Mouse (Mus musculus) forebrain, postnatal 0 days (tissue): ENCODE data around the gene Ggcx. TPM values are rescaled to one million over a fixed set of nuclear protein-coding genes. Genes with fewer than 3 reads are reported as not detected.
"Not testable (repeated sequence)": the region's sequence is repeated elsewhere in the genome, so short reads cannot be mapped to it uniquely, and the experiment has no call there.

Experiments used
- ATAC-seq: fragments of 200-750 bp; cut with Nextera tagmentation; 2 replicates; pipeline ENCODE4 v1.8.0; 2017; ENCODE audit warnings: mild to moderate bottlenecking, moderate library complexity
- DNase-seq: peaks from one replicate; pipeline ENCODE4 v3.0.0-alpha.2; 2015
- H3K27ac ChIP-seq: fragments of 300-500 bp; sonication (generic); 2 replicates; pipeline ENCODE4 v1.5.1; 2014; ENCODE audit warnings: low read depth, mild to moderate bottlenecking, antibody characterized with exemption, low read length, moderate library complexity, mixed read lengths
- H3K27me3 ChIP-seq: fragments of 300-500 bp; sonication (generic); 2 replicates; pipeline ENCODE4 v1.6.1; 2014; ENCODE audit warnings: mild to moderate bottlenecking, low read length, mixed read lengths; ENCODE audit not compliant: insufficient read depth
- H3K36me3 ChIP-seq: fragments of 300-500 bp; sonication (generic); 2 replicates; pipeline ENCODE4 v1.6.1; 2014; ENCODE audit warnings: mild to moderate bottlenecking, moderate library complexity; ENCODE audit not compliant: insufficient read depth
- H3K4me1 ChIP-seq: fragments of 300-500 bp; sonication (generic); 2 replicates; pipeline ENCODE4 v1.6.1; 2014; ENCODE audit warnings: antibody characterized with exemption; ENCODE audit not compliant: insufficient read depth
- H3K4me2 ChIP-seq: fragments of 300-500 bp; sonication (generic); 2 replicates; pipeline ENCODE4 v1.6.1; 2014; ENCODE audit warnings: low read depth, mild to moderate bottlenecking, moderate library complexity
- H3K4me3 ChIP-seq: fragments of 300-500 bp; sonication (generic); 2 replicates; pipeline ENCODE4 v1.5.1; 2014; ENCODE audit warnings: low read depth, low read length, mixed read lengths
- H3K9ac ChIP-seq: fragments of 300-500 bp; sonication (generic); 2 replicates; pipeline ENCODE4 v1.6.1; 2014; ENCODE audit warnings: mild to moderate bottlenecking
- H3K9me3 ChIP-seq: fragments of 300-500 bp; sonication (generic); 2 replicates; pipeline ENCODE4 v1.6.1; 2016; ENCODE audit warnings: low read length
- CTCF ChIP-seq: sonication (generic); IDR thresholded peaks from 2 replicates; pipeline ENCODE4 v1.5.1; 2016; ENCODE audit warnings: antibody characterized with exemption, control low read depth, low read depth
- WGBS: fragments of 180-500 bp; shearing (Covaris S2); extraction: QIAGEN DNeasy Blood & Tissue Kit; methylation state at CpG from one replicate; pipeline ENCODE4 v1.1.7; 2014; 5-methylcytosine and 5-hydroxymethylcytosine counted together
- polyA plus RNA-seq: library from polyadenylated mRNA; unstranded; fragments of >200 nt; fragmentation: Nextera tagmentation; extraction: Ambion mirVana; gene quantifications from 2 replicates; pipeline ENCODE4 v1.2.1, GENCODE M21; 2015
- total RNA-seq: library from RNA; depleted of rRNA; stranded (reverse); fragments of >200 nt; gene quantifications from 2 replicates; pipeline ENCODE4 v1.2.3, GENCODE M21; 2014; rRNA removed

Gene Ggcx
- total and polyA plus RNA-seq, 2 experiments from 2014 or later, result 9.9 to 25.3 TPM

DNA sequence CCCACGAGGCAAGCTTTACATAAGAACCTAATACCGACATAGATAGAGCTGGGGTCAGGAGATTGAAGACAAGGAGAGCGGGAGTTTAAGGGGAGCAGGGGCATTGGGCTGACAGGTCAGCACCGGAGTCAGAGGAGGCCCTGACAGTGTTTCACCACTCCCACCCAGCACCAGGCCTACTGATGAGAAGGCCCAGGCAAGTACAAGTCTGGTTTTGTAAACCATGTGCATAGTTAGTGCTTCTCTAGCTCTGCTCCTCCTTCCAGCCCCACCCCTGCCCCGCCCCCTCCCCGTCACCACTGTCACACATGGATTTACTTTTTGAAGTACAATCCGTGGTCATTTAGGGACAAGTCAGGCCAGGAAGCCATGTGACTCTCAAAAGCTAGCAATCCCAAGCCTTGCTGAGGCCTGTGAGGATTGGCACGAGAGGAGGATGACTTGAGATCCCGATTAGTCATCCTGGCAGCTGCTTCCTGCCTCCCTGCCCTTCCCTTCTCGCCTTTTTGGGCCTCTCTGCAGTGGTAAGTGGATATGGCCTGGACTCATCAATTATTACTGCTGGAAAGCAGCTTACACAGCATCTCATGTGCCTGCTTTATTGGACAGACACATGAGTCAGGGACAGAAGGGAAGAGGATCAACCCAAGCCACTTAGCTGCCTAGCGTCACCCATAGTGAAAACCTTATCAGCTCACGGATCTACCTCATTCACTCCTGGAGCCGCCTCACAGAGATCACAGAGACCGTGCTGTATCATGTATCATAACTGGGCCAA, 59.3 kb downstream of the Ggcx start:
- 73% methylated on average over 14 of the region's 14 CpGs for WGBS
- DNase-seq (no peak), ATAC-seq (no peak)
- Histone ChIP-seq H3K4me1 (no peaks in the 10 kb centered on the region), H3K9ac (no peak overlapping the region), H3K36me3 (no peaks in the 10 kb centered on the region), H3K9me3 (no peaks in the 10 kb centered on the region), H3K27me3 (no peaks in the 10 kb centered on the region), H3K4me2 (no peak overlapping the region), H3K4me3 (no peak overlapping the region), H3K27ac (no peak overlapping the region)
- TF ChIP-seq CTCF, result no peak

DNA sequence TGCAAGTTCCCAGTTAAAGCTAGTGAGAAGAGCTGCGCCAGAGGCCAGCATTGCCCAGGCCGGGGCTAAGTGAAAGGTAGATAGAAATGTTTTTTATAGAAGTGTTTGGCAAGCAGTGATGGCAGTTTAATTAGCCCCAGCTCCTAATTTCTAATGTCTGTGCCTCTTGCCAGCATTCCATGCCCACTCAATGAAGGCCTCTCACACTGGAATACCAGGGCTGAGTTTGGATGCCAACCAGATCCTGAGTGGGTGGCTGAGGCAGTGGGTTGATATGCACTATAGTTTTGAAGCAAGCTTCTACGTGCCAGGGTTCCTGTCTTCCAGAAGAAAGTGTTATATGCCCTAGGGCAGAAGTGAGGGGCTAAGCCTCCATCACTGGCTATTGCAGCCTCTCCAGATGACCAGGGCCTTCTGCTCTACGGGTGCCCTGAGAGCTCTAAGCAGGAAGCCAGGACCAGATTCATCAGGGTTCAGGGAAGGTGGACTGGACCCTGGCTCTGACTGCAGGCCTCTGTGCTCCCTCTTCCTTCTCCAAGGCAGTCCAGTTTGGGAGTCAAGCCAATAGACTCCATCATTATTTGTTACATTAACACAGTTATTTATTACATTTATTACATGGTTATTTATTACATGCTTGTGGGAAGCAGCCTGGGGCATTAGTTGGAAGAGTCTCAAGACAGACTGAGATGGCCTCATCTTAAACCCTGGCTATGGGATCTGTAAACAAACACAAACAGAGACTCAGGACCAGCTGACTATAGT, 61.3 kb downstream of the Ggcx start:
- H3K9me3 ChIP-seq, result no peaks in the 10 kb centered on the region
- no peak overlapping the region for H3K4me3 ChIP-seq
- no peaks in the 10 kb centered on the region for H3K36me3 ChIP-seq
- no peak for TF ChIP-seq CTCF
- DNase-seq (peak; percentile 13), ATAC-seq (no peak)
- no peak overlapping the region for H3K27ac ChIP-seq
- H3K27me3 ChIP-seq, result no peaks in the 10 kb centered on the region
- H3K4me2 ChIP-seq, result no peak overlapping the region
- H3K4me1 ChIP-seq, result no peaks in the 10 kb centered on the region
- no peak overlapping the region for H3K9ac ChIP-seq
- WGBS, result 58% methylated on average over 4 of the region's 4 CpGs

DNA sequence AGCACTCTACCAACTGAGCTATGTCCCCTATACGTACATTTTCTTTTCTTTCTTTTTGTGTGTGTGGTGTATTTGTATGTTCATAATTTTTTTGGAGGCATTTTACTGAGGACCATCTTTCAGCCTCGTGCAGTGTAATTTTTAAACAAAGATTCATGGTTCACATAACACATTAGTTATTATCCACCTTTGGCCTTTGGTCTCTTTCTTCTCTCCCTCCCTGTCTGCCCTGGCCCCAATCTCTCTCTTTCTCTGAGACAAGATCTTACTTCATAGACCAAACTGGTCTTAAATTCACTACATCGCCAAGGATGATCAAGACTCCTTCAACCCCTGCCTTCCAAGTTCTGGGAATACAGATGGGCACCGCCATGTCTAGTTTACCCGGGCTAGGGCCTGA, 62.7 kb downstream of the Ggcx start:
- TF ChIP-seq CTCF, result no peak
- no peaks in the 10 kb centered on the region for H3K27me3 ChIP-seq
- H3K4me1 ChIP-seq, result no peaks in the 10 kb centered on the region
- DNase-seq (no peak), ATAC-seq (no peak)
- H3K9ac ChIP-seq, result no peak overlapping the region
- H3K36me3 ChIP-seq, result no peaks in the 10 kb centered on the region
- no peaks in the 10 kb centered on the region for H3K9me3 ChIP-seq
- H3K4me2 ChIP-seq, result no peak overlapping the region
- H3K27ac ChIP-seq, result no peak overlapping the region
- 91% methylated on average over 5 of the region's 5 CpGs for WGBS
- H3K4me3 ChIP-seq, result no peak overlapping the region

DNA sequence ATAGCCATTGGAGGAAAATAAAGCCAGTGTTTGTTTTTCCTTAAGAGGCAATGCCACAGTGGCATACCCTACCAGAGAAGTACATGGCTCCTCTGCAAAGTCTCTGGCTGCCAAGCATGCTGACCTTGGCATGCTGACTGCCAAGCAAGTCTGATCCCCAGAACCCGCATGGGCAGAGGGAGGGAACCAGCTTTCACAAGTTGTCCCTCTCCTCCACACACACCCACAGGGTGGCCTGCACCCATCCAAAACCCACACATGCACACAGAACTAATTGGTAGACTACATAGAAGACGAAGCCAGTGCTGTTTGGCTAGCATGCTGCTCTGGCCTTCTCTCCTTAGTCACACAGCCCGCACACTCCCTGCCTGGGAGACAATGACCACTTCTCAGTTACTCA, 63.5 kb downstream of the Ggcx start:
- no peak for ATAC-seq
- no peak for TF ChIP-seq CTCF
- no peak overlapping the region for H3K27ac ChIP-seq
- WGBS, result 69% methylated on average over 3 of the region's 3 CpGs
- H3K9ac ChIP-seq, result no peak overlapping the region
- H3K27me3 ChIP-seq, result no peaks in the 10 kb centered on the region
- H3K9me3 ChIP-seq, result no peaks in the 10 kb centered on the region
- H3K4me2 ChIP-seq, result no peak overlapping the region
- DNase-seq, result no peak
- no peak overlapping the region for H3K4me3 ChIP-seq
- no peaks in the 10 kb centered on the region for H3K4me1 ChIP-seq
- no peaks in the 10 kb centered on the region for H3K36me3 ChIP-seq

DNA sequence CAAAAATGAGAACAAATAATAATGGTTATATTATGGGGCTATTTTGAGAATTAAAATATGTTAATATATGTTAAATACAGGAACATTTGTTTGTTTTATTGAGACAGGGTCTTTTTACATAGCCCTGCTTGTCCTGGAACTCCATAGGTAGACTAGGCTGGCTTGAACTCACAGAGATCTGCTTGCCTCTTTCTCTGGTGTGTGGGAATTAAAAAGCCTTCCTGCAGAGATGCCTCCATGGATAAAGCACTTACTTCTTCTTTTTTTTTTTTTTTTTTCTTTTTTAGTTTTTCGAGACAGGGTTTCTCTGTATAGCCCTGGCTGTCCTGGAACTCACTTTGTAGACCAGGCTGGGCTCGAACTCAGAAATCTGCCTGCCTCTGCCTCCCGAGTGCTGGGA, 64.6 kb downstream of the Ggcx start:
- WGBS, result 90% methylated on average over 3 of the region's 3 CpGs
- H3K4me2 ChIP-seq, H3K36me3 ChIP-seq, H3K9me3 ChIP-seq, H3K9ac ChIP-seq, DNase-seq, H3K4me3 ChIP-seq, H3K27ac ChIP-seq, H3K27me3 ChIP-seq, H3K4me1 ChIP-seq, ATAC-seq: not testable (repeated sequence)

DNA sequence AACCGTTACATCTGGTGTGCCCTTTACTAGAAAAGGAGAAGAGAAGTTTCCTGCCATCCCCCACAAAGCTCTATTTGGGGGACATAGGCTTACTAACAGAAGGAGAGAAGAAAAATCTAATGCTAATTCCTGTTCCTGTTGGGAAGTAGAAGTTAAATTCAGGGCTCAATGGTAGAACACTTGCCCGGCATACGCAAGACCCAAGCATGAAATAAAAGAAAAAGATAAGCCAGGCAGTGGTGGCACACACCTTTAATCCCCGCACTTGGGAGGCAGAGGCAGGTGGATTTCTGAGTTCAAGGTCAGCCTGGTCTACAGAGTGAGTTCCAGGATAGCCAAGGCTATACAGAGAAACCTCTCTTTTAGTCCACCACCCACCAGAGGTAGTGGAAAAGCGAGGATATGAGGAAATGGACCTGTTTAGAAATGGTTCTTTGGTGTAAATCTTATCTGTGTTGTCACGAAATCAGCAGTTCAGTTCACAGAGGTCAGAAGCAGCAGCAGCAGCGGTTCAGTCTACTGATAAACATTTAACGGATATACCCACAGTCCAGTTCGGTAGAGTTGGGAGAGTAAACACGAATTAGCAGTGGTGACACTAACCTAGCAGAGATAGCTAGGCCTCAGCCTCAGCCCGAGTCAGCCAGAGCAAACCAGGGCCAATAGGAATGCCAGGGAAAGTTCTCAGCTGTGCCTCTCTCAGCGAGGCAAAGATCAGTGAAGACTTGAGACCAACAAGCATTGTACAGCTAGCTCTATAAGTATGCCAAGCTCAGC, 65.7 kb downstream of the Ggcx start:
- WGBS, result 89% methylated on average over 12 of the region's 12 CpGs
- ATAC-seq, result no peak
- Histone ChIP-seq H3K4me2 (no peak overlapping the region), H3K9ac (no peak overlapping the region), H3K4me1 (no peaks in the 10 kb centered on the region), H3K36me3 (no peaks in the 10 kb centered on the region), H3K9me3 (no peaks in the 10 kb centered on the region), H3K27ac (no peak overlapping the region), H3K4me3 (no peak overlapping the region), H3K27me3 (no peaks in the 10 kb centered on the region)
- TF ChIP-seq CTCF, result no peak
- DNase-seq, result no peak

DNA sequence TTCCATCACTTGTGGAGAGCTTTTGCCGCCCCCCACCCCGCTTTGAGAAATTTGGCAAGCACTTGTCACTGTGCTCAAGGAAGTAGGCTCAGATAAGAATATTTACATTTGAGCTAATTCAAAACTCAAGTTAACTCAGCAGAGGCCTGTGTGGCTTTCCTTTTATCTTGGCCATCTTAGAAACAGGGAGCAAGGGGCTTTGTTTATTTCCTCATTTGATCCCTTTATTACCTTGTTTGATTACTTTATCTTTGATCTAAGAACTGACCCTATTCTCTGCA, 66.3 kb downstream of the Ggcx start:
- no peak for DNase-seq
- no peak overlapping the region for H3K4me2 ChIP-seq
- H3K4me1 ChIP-seq, result no peaks in the 10 kb centered on the region
- no peak overlapping the region for H3K27ac ChIP-seq
- H3K9ac ChIP-seq, result no peak overlapping the region
- H3K9me3 ChIP-seq, result no peaks in the 10 kb centered on the region
- no peak for ATAC-seq
- H3K27me3 ChIP-seq, result no peaks in the 10 kb centered on the region
- 85% methylated on average over 2 of the region's 2 CpGs for WGBS
- TF ChIP-seq CTCF, result no peak
- no peak overlapping the region for H3K4me3 ChIP-seq
- no peaks in the 10 kb centered on the region for H3K36me3 ChIP-seq

Other genes with a start within 250 kb of the Ggcx start
- 2.6 and 6.9 TPM in 2 replicates for gene Atoh8, start 178.7 kb upstream of the Ggcx start, total RNA-seq
- 3.9 TPM in 2 replicates for gene Atoh8, start 178.7 kb upstream of the Ggcx start, polyA plus RNA-seq
- not detected in 2 replicates for gene Sftpb, start 109.7 kb upstream of the Ggcx start, total RNA-seq
- 0.16 and 0.21 TPM in 2 replicates for gene Sftpb, start 109.7 kb upstream of the Ggcx start, polyA plus RNA-seq
- 52.6 and 52.7 TPM in 2 replicates for gene Usp39, start 69.1 kb upstream of the Ggcx start, total RNA-seq
- gene Usp39, start 69.1 kb upstream of the Ggcx start, polyA plus RNA-seq, result 39.0 and 42.8 TPM in 2 replicates
- 6.5 and 10.9 TPM in 2 replicates for gene 0610030E20Rik, start 67.0 kb upstream of the Ggcx start, total RNA-seq
- gene 0610030E20Rik, start 67.0 kb upstream of the Ggcx start, polyA plus RNA-seq, result 9.7 and 15.4 TPM in 2 replicates
- 22.9 and 24.3 TPM in 2 replicates for gene Tmem150a, start 58.9 kb upstream of the Ggcx start, total RNA-seq
- 17.2 and 17.5 TPM in 2 replicates for gene Tmem150a, start 58.9 kb upstream of the Ggcx start, polyA plus RNA-seq
- gene Rnf181, start 47.4 kb upstream of the Ggcx start, total RNA-seq, result 66.9 and 76.3 TPM in 2 replicates
- gene Rnf181, start 47.4 kb upstream of the Ggcx start, polyA plus RNA-seq, result 117 and 124 TPM in 2 replicates
- gene Vamp5, start 33.8 kb upstream of the Ggcx start, total RNA-seq, result 12.7 and 17.1 TPM in 2 replicates
- gene Vamp5, start 33.8 kb upstream of the Ggcx start, polyA plus RNA-seq, result 11.6 and 13.1 TPM in 2 replicates
- gene Vamp8, start 23.6 kb upstream of the Ggcx start, total RNA-seq, result 10.3 and 11.8 TPM in 2 replicates
- gene Vamp8, start 23.6 kb upstream of the Ggcx start, polyA plus RNA-seq, result 21.3 and 27.1 TPM in 2 replicates
- gene Mat2a, start 25.2 kb downstream of the Ggcx start, total RNA-seq, result 125 and 145 TPM in 2 replicates
- gene Mat2a, start 25.2 kb downstream of the Ggcx start, polyA plus RNA-seq, result 222 and 246 TPM in 2 replicates
- 0.24 and 0.38 TPM in 2 replicates for gene Sh2d6, start 107.4 kb downstream of the Ggcx start, total RNA-seq
- 0.21 and 0.47 TPM in 2 replicates for gene Sh2d6, start 107.4 kb downstream of the Ggcx start, polyA plus RNA-seq
- gene Capg, start 130.1 kb downstream of the Ggcx start, total RNA-seq, result 6.7 and 8.9 TPM in 2 replicates
- gene Capg, start 130.1 kb downstream of the Ggcx start, polyA plus RNA-seq, result 7.1 and 7.6 TPM in 2 replicates
- 12.8 and 13.1 TPM in 2 replicates for gene Elmod3, start 184.1 kb downstream of the Ggcx start, total RNA-seq
- 16.5 and 18.3 TPM in 2 replicates for gene Elmod3, start 184.1 kb downstream of the Ggcx start, polyA plus RNA-seq
- 3.2 and 7.5 TPM in 2 replicates for gene Retsat, start 184.2 kb downstream of the Ggcx start, total RNA-seq
- gene Retsat, start 184.2 kb downstream of the Ggcx start, polyA plus RNA-seq, result 6.2 and 7.2 TPM in 2 replicates
- gene Tgoln1, start 202.7 kb downstream of the Ggcx start, total RNA-seq, result 24.3 and 30.9 TPM in 2 replicates
- gene Tgoln1, start 202.7 kb downstream of the Ggcx start, polyA plus RNA-seq, result 22.0 and 29.0 TPM in 2 replicates